27 mouse cellular contexts compared by ENCODE assay signal in the genomic region with DNA sequence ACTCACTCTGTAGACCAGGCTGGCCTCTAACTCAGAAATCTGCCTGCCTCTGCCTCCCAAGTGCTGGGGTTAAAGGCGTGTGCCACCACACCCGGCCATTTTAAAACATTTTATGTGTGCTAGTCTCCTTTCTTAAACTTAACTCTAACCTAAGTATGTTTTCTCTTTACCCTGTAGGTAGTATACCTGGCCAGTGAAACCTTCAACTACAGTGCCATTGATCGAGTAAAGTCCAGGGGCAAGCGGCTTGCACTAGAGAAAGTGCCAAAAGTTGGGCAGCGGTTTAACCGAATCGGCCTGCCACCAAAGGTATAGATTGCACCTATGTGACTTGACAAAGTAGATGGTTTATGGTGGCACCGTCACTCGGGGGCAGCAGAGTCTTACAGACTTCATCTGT. TPM values are rescaled to one million over a fixed set of nuclear protein-coding genes. Genes with fewer than 3 reads are reported as not detected.
"Had no signal": no experiment of that assay in that cellular context is flagged by ENCODE, and none has a peak within 500 bp of the region (broad histone marks: within the 10 kb centered on the region; RNA-seq: fewer than 3 reads in every experiment).

No protein-coding gene starts in this region.

- H3K9ac ChIP-seq: kidney, embryonic 15.5 days; limb, embryonic 12.5 days; limb, embryonic 15.5 days; liver, embryonic 14.5 days; lung, embryonic 14.5 days; neural tube, embryonic 12.5 days; neural tube, embryonic 15.5 days; stomach, embryonic 15.5 days had no signal

- H3K4me3 ChIP-seq: kidney, embryonic 15.5 days; left cerebral cortex, adult 2 months; limb, embryonic 12.5 days; limb, embryonic 15.5 days; neural tube, embryonic 12.5 days; neural tube, embryonic 15.5 days; stomach, embryonic 15.5 days had no signal

- H3K27ac ChIP-seq: kidney, embryonic 15.5 days; left cerebral cortex, adult 2 months; limb, embryonic 12.5 days; limb, embryonic 15.5 days; liver, embryonic 14.5 days; neural tube, embryonic 12.5 days; neural tube, embryonic 15.5 days; stomach, embryonic 15.5 days had no signal

- H3K9me3 ChIP-seq: kidney, embryonic 15.5 days; limb, embryonic 12.5 days; limb, embryonic 15.5 days; neural tube, embryonic 12.5 days; neural tube, embryonic 15.5 days; stomach, embryonic 15.5 days had no signal

- H3K4me2 ChIP-seq: kidney, embryonic 15.5 days; limb, embryonic 12.5 days; limb, embryonic 15.5 days; lung, embryonic 14.5 days; midbrain, embryonic 11.5 days; neural tube, embryonic 12.5 days; neural tube, embryonic 15.5 days; stomach, embryonic 15.5 days had no signal

- H3K4me1 ChIP-seq: kidney, embryonic 15.5 days; limb, embryonic 12.5 days; limb, embryonic 15.5 days; neural tube, embryonic 12.5 days; neural tube, embryonic 15.5 days; stomach, embryonic 15.5 days had no signal

- DNase-seq: kidney, adult 11 months; kidney, adult 8-10 months; kidney, postnatal 10 days; kidney, postnatal 36 days; layer of hippocampus, postnatal 36 days; lung, embryonic 14.5 days; lung, postnatal 10 days; lung, postnatal 4 days; midbrain, embryonic 14.5 days; retina, postnatal 1 day; right cerebral cortex, postnatal 25 days; spleen, adult 18-20 months; thymus, adult 2 months; thymus, postnatal 14 days; thymus, postnatal 4 days had no signal

- H3K27me3 ChIP-seq: kidney, embryonic 15.5 days; limb, embryonic 12.5 days; limb, embryonic 15.5 days; neural tube, embryonic 12.5 days; neural tube, embryonic 15.5 days; stomach, embryonic 15.5 days had no signal

- ATAC-seq: inflammation-experienced regulatory T-cells, adult 6 months had no signal

RNA-seq across cellular contexts. Expression of a gene that starts 52.6 kb away (rescaled TPM):
- total RNA-seq: megakaryocyte progenitor cell, adult 5-6 weeks; megakaryocyte-erythroid progenitor cell, adult 5-6 weeks had no signal
- polyA plus RNA-seq: inflammation-experienced regulatory T-cells, adult 6 months; limb, embryonic 12.5 days; limb, embryonic 15.5 days; lung, embryonic 14.5 days; midbrain, embryonic 14.5 days; neural tube, embryonic 12.5 days; neural tube, embryonic 15.5 days; stomach, embryonic 15.5 days had no signal
